Mouse (Mus musculus) liver (tissue): ENCODE results near the gene Col4a4.

ENCODE experiments used
- DNase-seq: peaks from one replicate; pipeline ENCODE4 v3.0.0-alpha.2; 2020; ENCODE audit warnings: mixed read lengths

Gene Col4a4

DNA sequence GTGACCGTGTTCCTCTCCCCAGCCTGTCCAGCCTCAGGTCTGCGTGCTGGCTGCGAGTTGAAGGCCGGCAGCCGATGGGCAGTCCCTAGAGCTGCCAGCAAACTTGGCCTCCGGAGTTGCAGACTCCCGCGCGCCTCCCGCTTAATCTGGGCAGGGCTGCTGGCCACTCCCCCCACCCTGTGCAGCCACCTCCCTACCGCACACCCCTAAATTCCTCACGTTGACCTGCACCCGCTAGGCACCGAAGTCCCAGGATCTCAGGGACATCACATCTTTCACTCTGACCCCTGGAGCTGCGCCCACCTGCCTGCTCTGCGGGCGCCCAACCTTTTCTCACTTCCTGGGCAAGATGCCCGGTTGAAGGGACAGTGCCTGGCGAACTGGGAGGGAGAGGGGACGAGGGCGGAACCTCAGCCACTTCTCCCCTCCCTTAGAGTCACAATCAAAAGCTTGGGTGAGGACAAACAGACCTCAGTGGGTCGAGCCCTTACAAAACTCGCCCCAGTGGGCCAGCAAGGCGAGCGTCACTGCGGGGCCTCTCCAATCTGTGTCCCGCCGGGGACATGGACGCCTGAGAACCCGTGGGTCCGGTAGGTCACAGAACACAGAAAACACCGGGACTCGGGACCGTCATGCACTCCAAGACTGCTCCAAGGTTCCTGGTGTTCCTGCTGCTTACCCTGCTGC, at the start of gene Col4a4, which contains the start of gene Col4a3:
Col4a4 (minus strand) TSS at position 137 of the 687 bp plus-strand sequence.
Col4a3 (plus strand) TSS at position 209 of the 687 bp plus-strand sequence.
- no peak for DNase-seq

DNA sequence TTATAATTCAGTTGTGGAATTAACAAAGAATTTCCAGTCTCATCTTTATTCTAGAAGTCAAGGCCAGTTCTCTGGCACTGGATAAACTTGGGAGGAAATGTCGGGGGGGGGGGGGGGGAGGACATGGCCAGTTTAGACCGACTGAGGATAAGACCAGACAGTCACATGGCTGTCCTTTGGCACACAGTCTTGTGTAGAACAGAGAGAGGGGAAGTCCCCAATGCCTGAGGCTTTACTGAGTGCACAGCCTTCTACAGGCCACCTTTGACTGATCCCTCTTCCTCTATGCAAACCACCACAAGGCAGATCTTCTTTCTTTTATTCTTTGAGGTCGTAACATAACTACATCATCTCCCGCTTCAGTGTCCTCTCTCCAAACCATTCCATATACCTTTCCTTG, 49.7 kb upstream of the Col4a4 start:
- no peak for DNase-seq

DNA sequence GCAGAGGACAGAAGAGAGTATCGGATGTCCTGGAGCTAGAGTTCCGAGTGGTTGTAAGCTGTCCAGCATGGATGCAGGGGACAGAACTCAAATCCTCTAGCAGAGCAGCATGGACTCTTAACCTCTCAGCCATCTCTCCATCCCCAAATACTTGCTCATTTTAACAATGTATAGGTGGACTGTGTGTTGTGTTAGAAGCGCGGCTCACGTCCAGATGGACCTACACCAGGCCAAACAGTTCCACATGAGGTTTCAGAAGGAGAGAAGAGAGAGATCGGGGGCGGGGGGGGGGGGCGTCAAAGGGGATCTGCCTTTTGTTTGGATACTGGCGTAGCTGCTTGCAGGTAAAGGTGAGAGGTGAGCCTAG, 48.6 kb upstream of the Col4a4 start:
- no peak for DNase-seq

DNA sequence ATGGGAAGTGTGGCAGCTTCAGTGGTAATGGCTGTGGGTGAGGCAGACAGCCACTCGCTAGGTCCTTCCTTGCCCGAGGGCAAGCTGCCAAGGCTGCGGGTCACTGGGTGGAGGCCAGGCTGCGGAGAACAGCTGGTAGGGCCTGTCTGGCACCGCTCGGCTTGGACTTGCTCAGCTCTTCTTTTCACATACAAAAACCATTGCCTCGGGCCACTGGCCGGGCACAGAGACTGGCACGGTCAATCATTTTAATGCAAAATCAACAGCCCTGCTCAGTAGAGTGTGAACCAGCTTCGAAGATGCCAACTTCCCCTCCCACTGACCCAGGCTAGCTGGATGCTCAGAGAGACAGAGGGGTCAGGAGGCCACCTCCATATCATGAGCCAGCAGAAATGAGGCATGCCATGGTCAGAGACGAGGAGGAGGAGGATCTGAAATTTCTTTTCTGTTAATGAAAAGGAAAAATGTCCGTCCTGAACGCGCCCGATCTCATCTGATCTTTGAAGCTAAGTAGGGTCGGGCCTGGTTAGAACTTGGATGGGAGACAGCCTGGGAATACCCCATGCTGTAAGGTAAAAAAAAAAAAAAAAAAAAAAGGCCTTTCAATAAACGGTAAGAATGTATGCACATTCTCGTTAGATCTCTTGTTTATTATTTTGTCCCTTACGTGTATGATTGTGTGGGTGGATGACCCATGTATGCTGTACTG, 48.0 kb upstream of the Col4a4 start:
- DNase-seq = no peak

DNA sequence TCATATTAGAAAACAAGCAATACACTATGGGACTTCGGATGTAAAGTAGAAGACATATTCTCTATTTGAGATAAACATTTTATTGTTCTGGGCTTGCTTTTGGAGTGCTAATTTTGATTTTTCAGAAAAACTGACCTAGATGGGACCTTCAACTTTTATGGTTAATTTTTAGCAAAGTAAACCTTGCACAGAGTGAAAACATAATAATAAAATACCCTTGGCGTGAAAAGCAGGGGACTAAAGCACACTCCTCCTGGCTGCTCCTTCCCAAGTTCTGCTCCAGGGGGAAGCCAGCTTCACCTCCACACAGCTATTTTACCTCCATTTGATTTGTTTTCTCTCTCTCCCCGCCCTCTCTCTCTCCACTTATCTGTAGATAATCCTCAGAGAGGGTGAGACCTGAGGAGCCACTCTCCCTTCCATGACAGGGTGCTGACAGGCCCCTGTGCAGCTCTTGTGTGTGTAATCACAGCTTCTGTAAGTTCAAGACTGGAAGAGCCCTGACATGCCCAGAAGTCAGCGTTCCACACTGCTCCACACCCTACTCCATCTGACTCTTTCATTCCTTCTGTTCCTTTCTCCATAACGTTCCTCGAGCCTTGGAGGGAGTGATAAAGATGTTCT, 44.6 kb upstream of the Col4a4 start:
- no peak for DNase-seq

DNA sequence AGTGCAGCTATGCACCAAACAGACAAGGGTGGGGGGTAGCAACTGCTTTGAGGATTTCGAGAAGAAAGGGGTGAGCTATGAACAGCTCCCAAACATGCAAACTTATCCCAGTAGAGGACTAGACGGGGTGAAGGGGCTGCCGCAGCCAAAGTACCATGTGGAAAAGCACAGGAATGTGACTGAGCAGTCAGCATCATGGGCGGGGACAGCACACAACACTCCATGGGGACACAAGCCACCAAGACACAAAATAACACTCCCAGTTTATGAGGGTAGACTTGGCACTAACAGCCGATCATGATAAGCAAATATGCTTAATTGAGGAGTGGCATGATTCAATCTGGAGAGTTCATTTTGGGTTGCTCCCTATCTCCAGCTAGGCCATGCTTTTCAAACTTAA, 42.8 kb upstream of the Col4a4 start:
- no peak for DNase-seq

DNA sequence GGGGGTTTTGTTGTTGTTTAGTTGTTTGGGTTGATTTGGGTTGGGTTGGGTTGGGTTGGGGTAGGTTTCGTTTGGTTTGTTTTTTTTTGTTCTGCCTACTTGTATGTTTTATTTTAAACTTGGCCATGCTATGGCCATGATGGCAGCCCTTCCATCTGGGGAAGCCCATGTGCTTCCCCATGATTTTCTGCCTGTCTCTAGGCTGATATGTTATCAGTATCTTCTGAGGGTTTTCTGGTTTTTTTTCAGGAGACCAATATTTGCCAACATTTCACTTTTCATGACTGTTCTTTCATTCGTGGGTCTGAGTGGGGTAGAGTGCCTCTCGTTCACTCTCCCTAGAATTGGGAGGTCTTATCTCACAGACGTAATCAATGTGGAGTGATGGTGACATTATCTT, 41.0 kb upstream of the Col4a4 start:
- no peak for DNase-seq

DNA sequence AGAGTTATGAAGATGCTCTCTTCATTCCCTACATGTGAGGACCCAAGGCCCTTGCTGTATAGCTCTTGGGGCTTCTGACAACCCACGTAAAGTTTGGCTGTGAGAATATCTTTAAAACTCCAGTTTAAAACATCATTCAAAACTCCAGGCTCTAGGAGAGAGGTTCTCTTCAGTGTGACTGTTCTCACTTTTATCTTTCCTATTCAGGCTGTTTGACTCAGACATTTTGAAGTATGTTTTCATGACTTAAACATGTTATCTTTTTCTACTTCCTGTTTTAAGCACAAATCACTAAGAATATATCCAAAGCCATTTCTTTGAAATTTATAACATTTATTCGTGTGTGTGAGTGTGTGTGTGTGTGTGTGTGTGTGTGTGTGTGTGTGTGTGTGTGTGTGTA, 38.8 kb upstream of the Col4a4 start:
- no peak for DNase-seq

DNA sequence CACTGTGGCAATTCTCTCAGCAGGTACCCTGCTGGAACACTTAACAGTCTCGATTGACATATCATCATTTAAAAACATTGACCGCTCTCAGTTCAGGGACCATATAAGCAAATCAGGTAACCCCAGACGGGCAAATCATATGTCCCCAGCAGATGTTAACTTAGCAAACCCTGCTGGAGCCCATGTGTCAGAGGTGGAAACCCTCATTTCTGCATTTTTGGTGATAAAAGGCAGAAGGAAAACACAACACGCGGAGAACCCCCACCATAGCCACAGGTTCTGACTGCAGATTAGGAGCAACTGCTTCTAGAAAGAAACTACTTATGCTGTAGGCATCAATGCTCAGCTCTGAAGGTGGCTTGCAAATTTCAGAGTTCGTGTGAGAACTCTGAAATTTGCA, 38.3 kb upstream of the Col4a4 start:
- DNase-seq = peak; percentile 8

DNA sequence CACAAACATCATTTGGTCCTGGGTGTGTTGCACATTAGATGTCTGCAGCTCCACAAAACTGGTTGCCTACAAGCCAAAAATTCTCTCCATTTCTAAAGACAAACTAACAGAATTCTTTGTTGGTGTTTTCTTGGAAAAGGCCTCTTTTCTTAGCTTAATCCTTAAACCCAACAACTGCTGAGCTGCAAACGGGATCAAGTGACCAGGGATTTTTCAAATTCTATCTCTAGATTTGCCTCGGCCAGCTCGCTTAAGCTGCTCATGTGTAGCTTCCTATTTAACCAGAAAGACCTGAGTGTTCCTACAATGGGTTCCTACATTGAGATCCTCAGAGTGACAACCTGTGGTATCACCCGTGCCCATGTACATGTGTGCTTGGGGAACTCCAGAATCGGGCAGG, 33.3 kb upstream of the Col4a4 start:
- DNase-seq = no peak

DNA sequence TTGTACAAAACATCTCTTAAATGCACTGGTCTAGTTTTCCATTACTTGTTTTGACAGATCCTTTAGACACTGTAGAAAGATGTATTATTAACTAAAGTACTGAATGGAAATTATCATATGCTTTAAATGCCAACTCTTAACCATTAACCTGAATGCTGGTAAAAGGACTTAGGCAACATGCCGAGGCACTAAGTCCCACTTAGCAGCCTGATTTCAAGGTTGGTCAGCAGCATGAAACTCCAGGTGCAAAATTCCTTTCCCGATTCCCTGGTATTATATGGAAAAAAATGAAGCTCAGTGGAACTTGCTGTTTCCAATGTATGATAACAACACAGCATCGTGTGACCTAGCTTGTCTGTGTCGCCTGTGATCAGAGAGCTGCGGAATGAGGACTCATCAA, 31.9 kb upstream of the Col4a4 start:
- no peak for DNase-seq

DNA sequence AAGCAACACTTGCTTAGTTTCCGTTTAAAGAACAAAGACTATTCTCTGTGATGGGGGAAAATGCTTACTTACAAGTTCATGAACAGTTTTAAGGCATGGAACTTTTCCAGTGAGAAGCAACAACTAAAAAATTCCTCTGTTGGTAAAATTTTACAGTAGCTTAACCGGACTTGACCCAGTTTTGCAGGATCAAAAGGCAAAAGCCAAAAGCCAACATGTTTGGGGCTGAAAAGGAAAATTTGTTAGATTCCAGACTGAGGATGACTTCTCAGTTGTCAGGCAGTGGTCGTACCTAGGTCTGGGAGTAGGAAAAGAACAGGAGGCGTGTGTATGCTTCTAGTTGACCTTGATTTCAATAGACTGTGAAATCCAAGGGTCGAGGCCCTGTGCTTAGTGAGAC, 31.4 kb upstream of the Col4a4 start:
- no peak for DNase-seq

DNA sequence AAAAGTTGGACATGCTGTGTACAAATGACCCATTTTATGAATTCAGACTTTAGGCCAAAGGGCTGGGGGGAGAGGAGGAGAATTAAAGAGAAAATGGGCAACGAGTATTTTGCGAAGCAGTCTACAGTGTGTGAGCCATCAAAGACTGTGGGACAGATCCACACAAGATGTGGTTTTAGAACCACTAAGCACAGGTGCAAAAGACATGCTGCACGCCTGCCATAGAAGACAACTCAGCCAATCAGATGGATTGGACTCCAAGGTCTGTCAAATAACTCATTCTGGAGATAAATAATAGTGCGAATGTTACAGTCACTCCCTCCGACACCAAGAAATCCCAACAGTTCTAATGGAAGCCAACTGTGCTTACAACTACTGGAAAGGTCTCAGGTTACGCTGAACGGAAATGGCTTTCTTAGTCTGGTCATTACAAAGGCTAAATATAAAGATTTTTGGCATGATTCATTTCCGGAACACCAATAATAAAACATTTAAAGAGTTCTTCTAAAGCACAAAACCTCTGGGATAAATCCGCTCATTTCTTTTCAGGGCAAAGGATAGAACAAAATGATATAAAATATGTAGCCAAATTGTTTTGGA, 25.5 kb upstream of the Col4a4 start:
- DNase-seq = no peak

DNA sequence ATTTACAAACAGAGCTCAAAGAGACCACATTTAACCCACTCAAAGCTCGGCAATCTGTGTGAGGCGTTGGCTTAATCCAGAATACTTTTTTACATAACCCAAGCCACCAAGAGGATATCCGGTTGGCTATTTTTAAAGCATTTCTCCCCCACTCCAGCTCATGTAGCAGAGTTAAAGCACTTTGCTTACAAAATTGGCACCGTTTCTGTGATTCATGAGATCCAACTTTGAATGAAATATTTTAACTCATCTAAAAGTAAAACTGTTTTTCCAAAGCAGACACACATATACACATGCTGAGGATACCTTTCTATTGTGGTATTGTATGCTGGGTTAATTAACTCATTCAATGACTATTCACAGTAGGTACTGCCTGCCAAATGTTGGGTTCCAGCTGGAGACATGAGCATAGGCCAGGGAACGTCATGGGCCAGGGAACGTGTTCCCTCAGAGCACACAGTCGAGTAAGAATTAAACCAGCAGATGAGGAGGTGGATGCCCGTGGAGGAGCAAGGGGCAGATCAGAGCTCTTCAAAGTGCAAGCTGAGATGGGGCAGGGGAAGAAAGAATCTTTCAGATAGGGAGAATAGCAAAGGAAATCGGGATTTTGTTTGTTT, 22.1 kb upstream of the Col4a4 start:
- no peak for DNase-seq

DNA sequence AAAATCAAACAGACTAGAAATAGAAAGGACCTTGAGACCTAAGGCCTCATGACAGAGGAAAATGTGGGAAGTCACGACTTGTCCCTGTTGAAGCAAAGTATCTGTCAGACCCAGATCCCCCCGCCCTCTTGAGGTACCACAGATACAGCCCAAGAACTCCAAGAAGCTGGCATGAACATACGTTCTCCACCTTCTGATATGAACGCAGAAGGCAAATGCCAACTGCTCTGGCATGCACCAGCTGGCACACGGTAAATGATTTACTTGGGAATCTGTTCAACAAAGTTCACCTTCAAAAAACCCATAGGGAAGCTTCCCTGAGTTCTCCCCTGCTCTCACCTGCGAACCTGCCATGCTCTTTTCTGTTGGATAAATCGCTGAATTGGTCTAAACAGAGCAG, 19.2 kb upstream of the Col4a4 start:
- no peak for DNase-seq

DNA sequence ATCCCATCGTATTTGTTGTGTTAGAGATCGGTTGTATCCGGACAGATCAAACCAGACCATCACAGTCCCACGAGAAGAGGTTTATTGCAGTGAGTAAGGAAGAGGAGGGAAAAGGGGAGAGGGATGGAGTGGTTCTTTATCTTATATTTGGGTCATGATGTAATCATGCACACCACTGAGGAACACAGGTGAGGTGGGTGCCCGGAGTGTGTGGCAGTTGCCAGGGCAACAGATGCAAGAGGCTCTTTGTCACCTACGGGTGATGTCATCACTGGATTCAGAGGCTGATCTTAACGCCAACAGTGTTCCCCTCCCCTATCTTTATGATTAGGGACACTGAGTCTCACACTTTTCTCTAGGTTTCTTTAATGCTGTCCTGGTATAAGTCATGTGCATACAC, 18.7 kb upstream of the Col4a4 start:
- DNase-seq = no peak

DNA sequence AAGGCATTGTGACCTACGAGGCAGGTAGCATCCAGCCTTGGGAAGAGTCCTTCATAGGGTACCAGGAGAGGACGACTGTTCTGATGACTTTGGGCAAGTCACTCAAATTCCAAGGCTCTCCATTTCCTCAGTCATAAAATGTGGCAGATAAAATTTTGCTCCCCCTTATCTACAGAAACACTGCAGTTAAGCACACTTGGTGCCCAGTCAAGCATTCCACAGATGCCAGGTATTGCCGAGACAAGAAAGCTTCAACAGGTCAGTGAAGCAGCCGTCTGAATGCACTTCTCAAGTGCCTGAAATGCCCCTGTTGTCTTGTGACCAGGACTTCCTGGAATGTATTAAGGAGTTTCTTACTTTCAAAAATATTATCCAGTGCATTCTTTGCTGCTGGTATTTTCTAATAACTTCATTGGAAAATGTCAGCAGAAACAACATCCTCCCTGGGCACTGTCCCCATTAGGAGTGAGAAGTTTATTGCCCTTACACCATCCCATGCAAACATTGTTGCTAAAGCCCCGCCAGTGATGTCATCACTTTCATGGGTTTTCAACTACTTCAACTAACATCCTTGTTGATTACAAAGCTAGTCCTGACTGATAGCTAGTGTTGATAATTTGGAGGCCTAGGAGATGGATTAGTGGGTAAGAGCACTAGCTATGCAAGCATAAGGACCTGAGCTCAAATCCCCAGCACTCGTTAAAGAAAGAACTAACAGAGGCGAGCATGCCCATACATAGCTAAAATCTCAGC, 16.7 kb upstream of the Col4a4 start:
- DNase-seq = no peak

DNA sequence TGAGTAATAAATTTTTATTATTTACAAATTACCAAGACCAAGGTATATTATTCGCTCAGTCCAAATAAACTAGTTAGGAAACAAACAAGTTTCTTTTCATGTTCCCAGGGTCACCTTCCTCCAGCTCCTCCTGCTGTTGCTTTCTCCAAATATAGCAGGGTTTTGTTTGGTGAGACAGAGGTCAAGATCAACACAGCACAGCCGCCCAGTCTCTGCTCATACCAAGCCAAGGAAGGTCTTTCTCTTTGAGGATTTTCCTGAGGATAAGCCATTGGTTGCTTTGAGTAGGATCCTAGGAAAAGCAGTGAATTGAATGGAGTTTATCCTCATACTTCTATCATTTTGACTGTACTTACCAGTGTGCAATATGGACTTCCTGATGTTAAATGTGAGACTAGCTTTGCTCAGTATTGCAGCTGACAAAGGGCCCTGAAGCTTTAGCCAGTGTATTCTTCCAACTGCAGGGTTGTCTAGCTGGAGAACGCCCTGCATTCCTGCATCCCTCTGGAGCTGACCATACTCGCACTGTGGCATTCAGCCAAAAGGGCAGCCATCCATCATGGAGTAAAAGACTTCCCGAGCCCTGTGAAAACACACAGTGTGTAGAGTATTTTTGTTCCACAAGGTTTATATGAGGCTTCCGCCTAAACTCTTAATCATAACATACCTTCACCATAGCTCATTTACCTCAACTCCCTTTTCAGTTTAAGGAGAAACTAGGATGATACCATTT, 10.4 kb upstream of the Col4a4 start:
- DNase-seq = peak; percentile 34

DNA sequence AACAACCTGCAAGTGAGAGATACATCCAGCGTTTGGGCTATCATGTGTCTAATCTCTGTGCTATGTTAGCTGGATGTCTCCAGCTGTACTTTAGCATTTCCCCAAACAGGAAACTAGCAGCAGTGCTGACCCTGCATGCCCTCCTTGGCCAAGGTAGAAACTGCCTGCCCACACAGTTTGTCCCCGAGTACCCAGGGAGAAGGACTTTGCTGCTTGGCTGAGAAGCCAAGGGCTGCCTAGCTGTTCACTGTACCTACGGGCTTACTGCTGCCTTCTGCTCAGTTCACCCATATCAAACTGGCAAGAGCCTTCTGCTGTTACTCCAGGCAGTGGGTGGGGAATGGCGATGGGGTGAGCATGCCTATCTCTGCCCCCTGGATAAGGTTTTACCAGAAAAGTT, 3.6 kb upstream of the Col4a4 start:
- DNase-seq = no peak

DNA sequence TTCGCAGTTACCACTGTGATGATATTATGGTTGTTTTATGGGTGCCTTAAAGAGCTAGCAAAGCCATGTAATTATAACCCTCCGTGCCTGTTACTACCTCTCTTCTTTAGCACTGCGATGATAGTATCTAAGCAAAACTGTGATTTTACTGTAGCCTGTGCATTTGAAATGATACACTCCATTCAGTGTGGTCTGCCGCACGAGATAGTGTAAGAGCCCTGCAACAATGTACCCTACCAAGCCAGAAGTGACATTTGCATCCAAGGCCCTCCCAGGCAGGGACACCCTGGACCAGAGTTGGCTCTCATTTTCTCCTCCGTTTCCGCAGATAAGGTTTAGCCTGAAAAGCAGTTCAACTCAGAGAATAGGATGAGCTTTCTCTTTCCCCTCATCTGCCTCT, 668 bp downstream of the Col4a4 start:
- no peak for DNase-seq

DNA sequence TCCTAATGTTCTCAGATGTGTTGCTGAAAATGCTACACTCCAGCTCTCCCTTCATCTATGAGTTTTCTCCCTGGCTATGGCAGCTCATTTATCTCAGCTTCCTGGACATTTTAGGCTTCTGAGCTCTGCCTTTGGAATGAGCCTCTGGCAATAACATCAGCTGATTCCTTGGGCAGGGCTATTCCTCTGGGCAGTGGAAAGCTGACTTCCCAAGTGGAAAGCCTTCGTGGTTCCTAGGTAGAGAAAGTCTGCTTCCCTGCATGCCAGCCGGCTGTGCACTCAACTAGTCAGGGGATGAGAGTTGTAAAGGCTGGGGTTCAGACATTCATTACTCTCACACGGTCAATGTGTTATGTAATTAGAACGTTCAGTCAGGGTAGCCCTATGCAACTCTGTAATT, 8.3 kb downstream of the Col4a4 start:
- DNase-seq = no peak

DNA sequence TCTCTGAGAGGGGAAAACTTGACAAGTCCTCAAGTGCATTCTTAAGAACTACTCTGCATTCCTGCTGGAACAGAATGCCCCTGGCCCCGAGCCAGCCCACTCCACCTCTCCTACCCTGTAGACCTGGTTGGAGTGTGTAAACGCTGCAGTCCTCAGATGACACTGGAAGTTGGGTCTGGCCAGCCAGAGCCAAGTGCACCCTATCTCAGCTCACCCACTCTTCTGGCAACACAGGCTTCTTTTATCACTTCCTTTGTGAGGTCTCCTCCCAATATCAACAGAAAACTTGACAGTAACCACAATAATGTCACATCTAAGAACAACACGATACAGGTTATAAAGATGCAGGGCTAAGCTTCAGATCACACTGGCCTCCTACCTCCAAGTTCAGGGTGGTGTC, 8.7 kb downstream of the Col4a4 start:
- no peak for DNase-seq
